Mouse (Mus musculus) midbrain, embryonic 11.5 days (tissue): ENCODE measurements around the gene Zfp775. TPM values are rescaled to one million over a fixed set of nuclear protein-coding genes. Genes with fewer than 3 reads are reported as not detected.
A peak's percentile ranks its signal among the peaks of the same experiment; 100 is the strongest.
"Not testable (repeated sequence)": the region's sequence is repeated elsewhere in the genome, so short reads cannot be mapped to it uniquely, and the experiment has no call there.

Experiments
- ATAC-seq: fragments of 200-750 bp; cut with Nextera tagmentation; 2 replicates; pipeline ENCODE4 v1.8.0; 2017; ENCODE audit warnings: moderate TSS enrichment, moderate library complexity; ENCODE audit not compliant: low FRiP score
- DNase-seq: peaks from one replicate; pipeline ENCODE4 v3.0.0; 2015; ENCODE audit warnings: low spot score; ENCODE audit errors: missing footprints
- H3K27ac ChIP-seq: fragments of 300-500 bp; sonication (generic); 2 replicates; pipeline ENCODE4 v1.5.1; 2014; ENCODE audit warnings: low read depth, low read length
- H3K27me3 ChIP-seq: fragments of 300-500 bp; sonication (generic); 2 replicates; pipeline ENCODE4 v1.6.1; 2014; ENCODE audit warnings: mild to moderate bottlenecking, low read length, moderate library complexity, mixed read lengths; ENCODE audit not compliant: control insufficient read depth, insufficient read depth
- H3K36me3 ChIP-seq: fragments of 300-500 bp; sonication (generic); 2 replicates; pipeline ENCODE4 v1.6.1; 2014; ENCODE audit warnings: mild to moderate bottlenecking, low read length, moderate library complexity, mixed read lengths; ENCODE audit not compliant: control insufficient read depth, insufficient read depth
- H3K4me1 ChIP-seq: fragments of 300-500 bp; sonication (generic); 2 replicates; pipeline ENCODE4 v1.6.1; 2014; ENCODE audit warnings: low read length; ENCODE audit not compliant: control insufficient read depth, insufficient read depth
- H3K4me2 ChIP-seq: fragments of 300-500 bp; sonication (generic); 2 replicates; pipeline ENCODE4 v1.6.1; 2014; ENCODE audit warnings: mild to moderate bottlenecking, moderate library complexity
- H3K4me3 ChIP-seq: fragments of 300-500 bp; sonication (generic); 2 replicates; pipeline ENCODE4 v1.5.1; 2014; ENCODE audit warnings: low read depth, low read length
- H3K9ac ChIP-seq: fragments of 300-500 bp; sonication (generic); 2 replicates; pipeline ENCODE4 v1.6.1; 2014; ENCODE audit warnings: low read length
- H3K9me3 ChIP-seq: fragments of 300-500 bp; sonication (generic); 2 replicates; pipeline ENCODE4 v1.6.1; 2016; ENCODE audit warnings: low read length; ENCODE audit not compliant: control insufficient read depth
- WGBS: fragments of 180-500 bp; shearing (Covaris S2); extraction: QIAGEN DNeasy Blood & Tissue Kit; methylation state at CpG from one replicate; pipeline ENCODE4 v1.1.7; 2014; 5-methylcytosine and 5-hydroxymethylcytosine counted together
- polyA plus RNA-seq: library from polyadenylated mRNA; unstranded; fragments of >200 nt; fragmentation: Nextera tagmentation; extraction: Ambion mirVana; gene quantifications from 2 replicates; pipeline ENCODE4 v1.2.1, GENCODE M21; 2014

Zfp775 gene
- polyA plus RNA-seq, 1 experiment from 2014 or later = 9.3 TPM

GRCm38 (mm10) chr6:48622186-48622843 is 20.5 kb downstream of the Zfp775 start:
- WGBS = 84% methylated on average over 8 of the region's 8 CpGs
- H3K27ac ChIP-seq, H3K36me3 ChIP-seq: not testable (repeated sequence)

GRCm38 (mm10) chr6:48623460-48623859 is 21.6 kb downstream of the Zfp775 start:
- Histone ChIP-seq H3K4me2 (no peak overlapping the region), H3K9me3 (no peaks in the 10 kb centered on the region), H3K4me1 (no peaks in the 10 kb centered on the region), H3K4me3 (no peak overlapping the region), H3K9ac (no peak overlapping the region), H3K27ac (no peak overlapping the region), H3K36me3 (peaks cover 7% of the 10 kb centered on the region; the same call in 1 of the 2 replicates), H3K27me3 (peaks cover 10% of the 10 kb centered on the region)
- ATAC-seq = no peak
- DNase-seq = no peak
- WGBS = 29% methylated on average over 1 of the region's 1 CpGs

More at GRCm38 (mm10) chr6:48622186-48622843, 20.5 kb downstream of the Zfp775 start:
- DNase-seq, H3K4me2 ChIP-seq, ATAC-seq, H3K9ac ChIP-seq, H3K4me1 ChIP-seq, H3K4me3 ChIP-seq, H3K9me3 ChIP-seq, H3K27me3 ChIP-seq: not testable (repeated sequence)

- Histone ChIP-seq H3K27me3 (peaks cover 25% of the 10 kb centered on the region), H3K36me3 (no peaks in the 10 kb centered on the region), H3K4me2 (peak within 1 kb of the TSS; percentile 67), H3K9me3 (no peaks in the 10 kb centered on the region), H3K9ac (peak within 1 kb of the TSS; percentile 5), H3K4me3 (peak within 1 kb of the TSS; percentile 28), H3K4me1 (no peaks in the 10 kb centered on the region; the same call in 1 of the 2 replicates), H3K27ac (no peak within 1 kb of the TSS)
- DNase-seq (no peak), ATAC-seq (no peak)
- WGBS = 22% methylated on average over 8 of the region's 8 CpGs
Measured at GRCm38 (mm10) chr6:48626464-48626863, 24.6 kb downstream of the Zfp775 start, which contains the start of gene AI854703. Gene AI854703 (plus strand): TSS chr6:48626764.

DNA sequence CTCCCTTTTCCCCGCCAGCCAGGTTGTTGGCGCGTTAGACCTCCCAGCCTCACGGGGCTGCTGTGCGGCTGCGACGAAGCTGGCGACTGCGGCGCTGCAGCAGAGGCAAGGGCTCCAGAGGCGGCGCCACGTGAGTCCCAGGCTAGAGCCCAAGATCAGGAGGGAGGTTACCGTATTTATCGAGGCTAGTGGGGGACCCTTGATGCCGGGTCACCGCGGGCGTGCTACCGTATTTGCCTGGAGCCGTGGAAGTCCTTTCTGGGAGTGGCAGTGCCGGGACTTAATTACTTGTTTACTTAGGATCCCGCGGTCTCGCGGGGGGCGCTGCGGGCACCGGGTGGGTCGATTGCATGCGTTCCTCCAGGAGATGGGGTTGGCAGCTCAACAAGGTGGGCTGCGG is 25.1 kb downstream of the Zfp775 start:
- Histone ChIP-seq H3K9me3 (no peaks in the 10 kb centered on the region), H3K36me3 (no peaks in the 10 kb centered on the region), H3K27me3 (peaks cover 25% of the 10 kb centered on the region), H3K27ac (no peak overlapping the region), H3K4me2 (peak overlapping the region; percentile 67), H3K9ac (peak overlapping the region; percentile 5), H3K4me3 (peak overlapping the region; percentile 28), H3K4me1 (no peaks in the 10 kb centered on the region; the same call in 1 of the 2 replicates)
- DNase-seq (peak; percentile 94), ATAC-seq (peak; percentile 44)
- WGBS = 1% methylated on average over 32 of the region's 32 CpGs

- H3K9ac ChIP-seq = no peak overlapping the region
- WGBS = 11% methylated on average over 7 of the region's 7 CpGs
- H3K4me3 ChIP-seq = peak overlapping the region; percentile 28
- DNase-seq = no peak
- H3K36me3 ChIP-seq = no peaks in the 10 kb centered on the region
- no peak overlapping the region for H3K27ac ChIP-seq
- H3K27me3 ChIP-seq = peaks cover 25% of the 10 kb centered on the region
- H3K4me1 ChIP-seq = no peaks in the 10 kb centered on the region; the same call in 1 of the 2 replicates
- H3K4me2 ChIP-seq = peak overlapping the region; percentile 67
- H3K9me3 ChIP-seq = no peaks in the 10 kb centered on the region
- ATAC-seq = no peak; the same call in 1 of the 2 replicates
Measured at GRCm38 (mm10) chr6:48627511-48627924, 25.7 kb downstream of the Zfp775 start.

GRCm38 (mm10) chr6:48628377-48628776 is 26.5 kb downstream of the Zfp775 start:
- Histone ChIP-seq H3K4me2 (no peak overlapping the region), H3K36me3 (no peaks in the 10 kb centered on the region), H3K9ac (no peak overlapping the region), H3K4me1 (no peaks in the 10 kb centered on the region; the same call in 1 of the 2 replicates), H3K27me3 (peaks cover 25% of the 10 kb centered on the region), H3K9me3 (no peaks in the 10 kb centered on the region), H3K27ac (no peak overlapping the region), H3K4me3 (no peak overlapping the region)
- DNase-seq = no peak
- no peak for ATAC-seq
- 91% methylated on average over 3 of the region's 3 CpGs for WGBS

DNA sequence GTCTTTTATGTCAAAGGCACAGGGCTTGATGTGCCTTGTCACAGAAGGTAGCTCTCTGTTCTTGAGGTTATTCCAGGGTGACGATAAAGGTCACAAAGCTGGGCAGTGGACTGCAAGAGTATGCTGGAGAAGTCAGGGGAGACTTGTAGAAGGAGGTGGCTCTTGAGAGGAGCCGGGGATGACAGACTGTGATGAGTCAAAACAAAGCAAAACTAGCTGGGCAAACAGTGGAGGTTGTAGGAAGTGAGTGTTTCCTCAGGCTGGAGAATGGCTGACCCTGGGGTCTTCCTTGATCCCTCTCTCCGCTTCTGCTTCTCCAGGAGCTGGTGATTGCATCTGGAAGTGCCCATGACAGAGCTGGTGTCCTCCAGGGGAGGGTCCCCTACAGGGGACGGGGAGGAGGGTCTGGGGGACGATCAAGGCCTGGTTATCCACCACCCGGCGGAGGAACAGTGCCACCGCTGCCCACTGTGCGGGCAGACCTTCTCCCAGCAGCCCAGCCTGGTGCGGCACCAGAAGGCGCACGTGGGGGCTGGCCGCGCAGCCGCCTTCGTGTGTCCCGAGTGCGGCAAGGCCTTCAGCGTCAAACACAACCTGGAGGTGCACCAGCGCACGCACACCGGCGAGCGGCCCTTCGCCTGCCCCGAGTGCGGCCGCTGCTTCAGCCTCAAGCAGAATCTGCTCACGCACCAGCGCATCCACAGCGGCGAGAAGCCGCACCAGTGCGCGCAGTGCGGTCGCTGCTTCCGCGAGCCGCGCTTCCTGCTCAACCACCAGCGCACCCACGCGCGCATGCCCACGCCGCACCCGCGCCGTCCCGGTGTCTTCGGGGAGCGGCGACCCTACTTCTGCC is 27.2 kb downstream of the Zfp775 start:
- H3K4me1 ChIP-seq = no peaks in the 10 kb centered on the region; the same call in 1 of the 2 replicates
- peak overlapping the region; percentile 51 for H3K9ac ChIP-seq
- 11% methylated on average over 54 of the region's 54 CpGs for WGBS
- DNase-seq = peak; percentile 89
- H3K9me3 ChIP-seq = no peaks in the 10 kb centered on the region
- H3K4me3 ChIP-seq = peak overlapping the region; percentile 36
- H3K36me3 ChIP-seq = no peaks in the 10 kb centered on the region
- ATAC-seq = peak; percentile 59
- peak overlapping the region; percentile 68 for H3K4me2 ChIP-seq
- H3K27me3 ChIP-seq = peaks cover 25% of the 10 kb centered on the region
- no peak overlapping the region for H3K27ac ChIP-seq

DNA sequence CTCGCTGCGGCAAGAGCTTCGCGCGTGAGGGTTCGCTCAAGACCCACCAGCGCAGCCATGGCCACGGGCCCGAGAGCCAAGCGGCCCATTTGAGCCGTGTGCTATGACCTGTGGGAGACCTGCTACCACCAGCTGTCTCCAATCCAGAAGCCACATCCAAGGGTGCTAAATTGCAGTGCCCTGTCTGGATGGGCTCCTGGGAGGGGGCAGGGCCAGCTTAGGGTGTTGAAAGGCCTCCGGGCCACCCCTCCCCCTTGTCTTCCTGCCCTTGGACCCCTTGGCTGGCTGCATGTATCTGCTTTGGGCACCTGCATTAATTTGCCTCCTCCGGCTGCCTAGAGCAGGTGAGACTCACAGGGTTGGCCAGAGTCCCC is 27.8 kb downstream of the Zfp775 start:
- no peak overlapping the region for H3K27ac ChIP-seq
- H3K9ac ChIP-seq = peak overlapping the region; percentile 51
- peak overlapping the region; percentile 68 for H3K4me2 ChIP-seq
- ATAC-seq = peak; percentile 45
- H3K4me3 ChIP-seq = peak overlapping the region; percentile 36
- DNase-seq = peak; percentile 91
- no peaks in the 10 kb centered on the region for H3K36me3 ChIP-seq
- H3K4me1 ChIP-seq = no peaks in the 10 kb centered on the region; the same call in 1 of the 2 replicates
- peaks cover 25% of the 10 kb centered on the region for H3K27me3 ChIP-seq
- no peaks in the 10 kb centered on the region for H3K9me3 ChIP-seq
- 44% methylated on average over 13 of the region's 13 CpGs for WGBS

DNA sequence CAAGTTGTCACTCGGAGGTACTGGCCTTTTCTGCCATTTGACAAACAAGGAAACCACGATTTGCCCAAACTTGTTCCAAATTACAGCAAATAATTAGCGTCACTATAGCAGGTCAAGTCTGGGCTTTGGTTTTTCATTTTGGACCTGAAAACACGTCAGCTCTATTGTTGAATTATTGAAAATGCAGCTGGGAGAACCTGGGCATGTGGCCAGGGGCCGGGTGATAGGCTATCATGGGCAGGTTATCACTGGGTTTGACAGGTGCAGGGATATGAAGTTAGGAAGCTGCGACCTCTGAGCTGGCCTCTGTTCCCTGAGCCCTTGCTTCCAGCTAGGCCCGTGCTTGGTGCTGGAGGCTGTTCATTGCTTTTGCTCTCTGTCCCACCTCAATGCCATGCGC is 29.0 kb downstream of the Zfp775 start:
- peaks cover 25% of the 10 kb centered on the region for H3K27me3 ChIP-seq
- 92% methylated on average over 8 of the region's 8 CpGs for WGBS
- no peaks in the 10 kb centered on the region for H3K9me3 ChIP-seq
- H3K9ac ChIP-seq = no peak overlapping the region
- no peak overlapping the region for H3K4me3 ChIP-seq
- H3K4me2 ChIP-seq = no peak overlapping the region
- no peak for DNase-seq
- H3K27ac ChIP-seq = no peak overlapping the region
- H3K36me3 ChIP-seq = no peaks in the 10 kb centered on the region
- ATAC-seq = no peak
- no peaks in the 10 kb centered on the region; the same call in 1 of the 2 replicates for H3K4me1 ChIP-seq
